Mouse (Mus musculus) small intestine, adult 2 months (tissue): ENCODE results near the gene Lamtor1. TPM values are rescaled to one million over a fixed set of nuclear protein-coding genes. Genes with fewer than 3 reads are reported as not detected.

ENCODE experiments used
- H3K27ac ChIP-seq: fragments of 200-500 bp; 2 replicates; pipeline ENCODE4 v1.5.1; 2012; ENCODE audit warnings: low read depth, low read length, control low read depth, inconsistent platforms; ENCODE audit not compliant: insufficient read depth
- H3K27me3 ChIP-seq: fragments of 200-500 bp; 2 replicates; pipeline ENCODE4 v1.6.1; 2012; ENCODE audit warnings: mild to moderate bottlenecking, moderate library complexity, low read length, inconsistent platforms; ENCODE audit not compliant: control insufficient read depth, insufficient read depth
- H3K36me3 ChIP-seq: fragments of 200-500 bp; 2 replicates; pipeline ENCODE4 v1.6.1; 2012; ENCODE audit warnings: mild to moderate bottlenecking, low read length, control low read depth, inconsistent platforms; ENCODE audit not compliant: control insufficient read depth, insufficient read depth
- H3K4me1 ChIP-seq: fragments of 200-500 bp; 2 replicates; pipeline ENCODE4 v1.6.1; 2012; ENCODE audit warnings: low read length, inconsistent platforms, mixed read lengths; ENCODE audit not compliant: control insufficient read depth, insufficient read depth, insufficient read length
- H3K4me3 ChIP-seq: fragments of 200-500 bp; 2 replicates; pipeline ENCODE4 v1.5.1; 2012; ENCODE audit warnings: low read depth, mild to moderate bottlenecking, control low read depth, inconsistent platforms, low read length, moderate library complexity
- CTCF ChIP-seq: fragments of 200-500 bp; IDR thresholded peaks from 2 replicates; pipeline ENCODE4 v1.5.1; 2012; ENCODE audit warnings: low read depth, mild to moderate bottlenecking, control low read depth, inconsistent platforms, low read length, moderate library complexity, mixed read lengths; ENCODE audit not compliant: insufficient replicate concordance, insufficient read length; ENCODE audit errors: extremely low read depth
- POLR2A ChIP-seq: fragments of 200-500 bp; IDR thresholded peaks from 2 replicates; pipeline ENCODE4 v1.6.1; 2012; ENCODE audit warnings: low read depth, mild to moderate bottlenecking, control low read depth, inconsistent platforms, low read length, moderate library complexity
- WGBS: fragments of 180-500 bp; shearing (Covaris S2); methylation state at CpG from one replicate; pipeline ENCODE4 v1.1.7; 2018; 5-methylcytosine and 5-hydroxymethylcytosine counted together
- polyA plus RNA-seq: library from polyadenylated mRNA; depleted of rRNA; stranded (reverse); fragments of >200 nt; gene quantifications from 2 replicates; pipeline ENCODE4 v1.2.3, GENCODE M21; 2012

Lamtor1 gene
- polyA plus RNA-seq, 1 experiment: 177 TPM

DNA sequence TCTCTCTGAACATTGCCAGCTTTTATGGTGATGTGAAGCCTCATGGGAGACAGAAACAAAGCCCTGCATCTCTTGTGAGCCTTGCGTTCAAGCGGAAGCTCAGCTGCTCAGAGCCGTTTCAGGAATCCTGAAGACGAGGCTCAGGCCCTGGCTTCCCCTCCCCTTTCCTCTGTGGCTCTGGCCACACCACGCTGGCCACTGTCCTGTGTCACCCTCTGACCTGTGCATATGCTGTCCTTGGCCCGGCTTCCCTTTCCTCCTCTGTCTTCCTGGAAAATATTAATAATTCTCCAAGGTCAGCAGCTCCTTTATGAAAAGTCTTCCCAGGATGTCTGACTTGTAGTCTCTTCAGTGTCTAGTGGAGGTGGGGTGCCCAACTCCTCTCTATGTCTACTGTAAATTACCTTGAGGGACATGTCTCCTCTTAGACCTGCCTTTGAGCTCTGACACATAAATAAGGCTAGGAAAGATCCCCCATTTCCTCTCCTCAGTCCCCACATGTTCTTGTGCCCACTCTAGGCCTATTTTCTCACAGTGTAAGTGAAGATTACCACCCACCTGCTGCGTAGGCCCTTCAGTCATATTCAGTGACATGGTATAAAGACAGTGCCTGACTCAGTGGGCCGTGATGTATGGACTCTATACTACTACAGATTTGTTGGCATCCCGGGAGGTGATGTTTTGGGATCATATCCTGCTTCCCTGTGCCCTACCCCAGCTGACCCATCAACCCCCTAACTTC lies 23.1 kb upstream of the Lamtor1 start:
- TF ChIP-seq CTCF (no peak), POLR2A (no peak)
- H3K27me3 ChIP-seq: no peaks in the 10 kb centered on the region
- WGBS: 80% methylated on average over 9 of the region's 9 CpGs
- no peaks in the 10 kb centered on the region for H3K4me1 ChIP-seq
- H3K27ac ChIP-seq: no peak overlapping the region
- no peak overlapping the region for H3K4me3 ChIP-seq
- no peaks in the 10 kb centered on the region for H3K36me3 ChIP-seq

DNA sequence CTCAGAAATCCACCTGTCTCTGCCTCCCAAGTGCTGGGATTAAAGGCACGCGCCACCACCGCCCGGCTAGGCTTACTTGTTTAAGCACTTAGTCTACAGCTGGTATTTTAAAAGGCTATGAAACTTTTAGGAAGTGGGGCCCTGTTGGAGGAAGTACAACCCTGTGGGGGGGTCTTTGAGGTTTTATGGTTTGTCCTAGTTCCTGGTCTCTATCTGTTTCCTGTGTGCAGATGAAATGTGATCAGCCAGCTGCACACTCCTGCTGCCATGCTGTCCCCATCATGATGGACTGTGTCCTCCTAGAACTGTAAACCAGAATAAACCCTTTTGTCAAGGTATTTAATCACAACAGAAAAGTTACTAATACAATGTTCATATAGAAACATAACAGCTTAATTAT lies 21.5 kb upstream of the Lamtor1 start:
- Histone ChIP-seq H3K36me3 (no peaks in the 10 kb centered on the region), H3K4me3 (no peak overlapping the region), H3K4me1 (no peaks in the 10 kb centered on the region), H3K27ac (no peak overlapping the region), H3K27me3 (no peaks in the 10 kb centered on the region)
- WGBS: 97% methylated on average over 4 of the region's 4 CpGs
- no peak for TF ChIP-seq POLR2A
- TF ChIP-seq CTCF: no peak

DNA sequence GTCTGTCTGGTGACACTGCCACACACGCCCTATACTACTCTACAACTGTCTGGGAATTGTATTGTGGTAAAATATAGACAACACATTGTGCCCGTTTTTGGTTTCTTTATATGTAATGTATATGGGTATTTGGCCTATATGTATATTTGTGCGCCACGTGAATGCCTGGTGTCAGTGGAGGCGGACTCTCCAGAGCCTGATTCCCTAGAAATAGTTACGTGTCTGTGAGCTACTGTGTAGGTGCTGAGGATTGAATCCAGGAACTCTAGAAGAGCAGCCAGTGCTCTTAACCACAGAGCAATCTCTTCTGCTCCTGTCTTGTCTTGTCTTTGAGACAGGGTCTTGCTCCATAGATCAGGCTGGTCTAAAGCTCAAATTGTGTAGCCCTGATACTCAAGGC lies 19.4 kb upstream of the Lamtor1 start:
- TF ChIP-seq CTCF: no peak
- TF ChIP-seq POLR2A: no peak
- 86% methylated on average over 6 of the region's 6 CpGs for whole genome bisulfite sequencing
- H3K36me3 ChIP-seq: no peaks in the 10 kb centered on the region
- no peak overlapping the region for H3K27ac ChIP-seq
- H3K4me1 ChIP-seq: no peaks in the 10 kb centered on the region
- H3K4me3 ChIP-seq: no peak overlapping the region
- no peaks in the 10 kb centered on the region for H3K27me3 ChIP-seq

DNA sequence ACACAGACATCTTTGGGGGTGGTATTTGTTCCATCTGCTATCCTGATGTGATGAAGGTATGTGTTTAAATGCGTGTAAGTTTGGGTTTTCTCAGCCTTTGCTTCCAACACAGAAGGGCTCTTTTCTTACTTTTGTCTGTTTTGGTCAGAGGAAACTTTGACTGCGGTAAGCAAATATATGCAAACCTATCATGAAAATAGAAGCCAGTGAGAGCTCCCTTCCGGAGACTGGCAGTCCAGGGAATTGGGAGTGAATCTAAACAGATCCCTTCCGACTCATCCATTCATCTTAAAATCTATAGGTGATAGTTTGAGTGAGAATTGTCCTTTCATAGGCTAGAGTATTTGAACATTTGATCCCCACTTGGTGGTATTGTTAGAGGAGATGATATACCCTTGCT lies 17.2 kb upstream of the Lamtor1 start:
- no peaks in the 10 kb centered on the region for H3K36me3 ChIP-seq
- WGBS: 84% methylated on average over 4 of the region's 4 CpGs
- no peak for TF ChIP-seq POLR2A
- TF ChIP-seq CTCF: no peak
- H3K27me3 ChIP-seq: no peaks in the 10 kb centered on the region
- no peaks in the 10 kb centered on the region for H3K4me1 ChIP-seq
- no peak overlapping the region for H3K4me3 ChIP-seq
- no peak overlapping the region for H3K27ac ChIP-seq

DNA sequence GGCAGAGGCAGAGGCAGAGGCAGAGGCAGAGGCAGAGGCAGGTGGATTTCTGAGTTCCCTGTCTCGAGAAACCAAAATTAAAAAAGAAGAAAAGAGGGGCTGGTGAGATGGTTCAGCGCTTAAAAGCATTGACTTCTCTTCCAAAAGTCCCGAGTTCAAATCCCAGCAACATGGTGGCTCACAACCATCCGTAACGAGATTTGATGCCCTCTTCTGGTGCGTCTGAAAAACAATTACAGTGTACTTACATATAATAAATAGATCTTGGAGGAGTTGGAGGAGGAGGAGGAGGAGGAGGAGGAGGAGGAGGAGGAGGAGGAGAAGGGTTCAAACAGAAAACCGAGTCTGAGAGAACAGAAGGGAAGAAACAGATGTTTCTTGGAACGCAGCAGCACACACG lies 10.0 kb upstream of the Lamtor1 start:
- Histone ChIP-seq H3K27ac (peak overlapping the region; percentile 32; the same call in 1 of the 2 replicates), H3K27me3 (no peaks in the 10 kb centered on the region), H3K36me3 (no peaks in the 10 kb centered on the region), H3K4me1 (0 out of 2 replicates have a peak, but pooled peaks cover 2% of the 10 kb centered on the region), H3K4me3 (peak overlapping the region; percentile 70)
- WGBS: 23% methylated on average over 9 of the region's 9 CpGs
- TF ChIP-seq POLR2A (no peak), CTCF (no peak)

DNA sequence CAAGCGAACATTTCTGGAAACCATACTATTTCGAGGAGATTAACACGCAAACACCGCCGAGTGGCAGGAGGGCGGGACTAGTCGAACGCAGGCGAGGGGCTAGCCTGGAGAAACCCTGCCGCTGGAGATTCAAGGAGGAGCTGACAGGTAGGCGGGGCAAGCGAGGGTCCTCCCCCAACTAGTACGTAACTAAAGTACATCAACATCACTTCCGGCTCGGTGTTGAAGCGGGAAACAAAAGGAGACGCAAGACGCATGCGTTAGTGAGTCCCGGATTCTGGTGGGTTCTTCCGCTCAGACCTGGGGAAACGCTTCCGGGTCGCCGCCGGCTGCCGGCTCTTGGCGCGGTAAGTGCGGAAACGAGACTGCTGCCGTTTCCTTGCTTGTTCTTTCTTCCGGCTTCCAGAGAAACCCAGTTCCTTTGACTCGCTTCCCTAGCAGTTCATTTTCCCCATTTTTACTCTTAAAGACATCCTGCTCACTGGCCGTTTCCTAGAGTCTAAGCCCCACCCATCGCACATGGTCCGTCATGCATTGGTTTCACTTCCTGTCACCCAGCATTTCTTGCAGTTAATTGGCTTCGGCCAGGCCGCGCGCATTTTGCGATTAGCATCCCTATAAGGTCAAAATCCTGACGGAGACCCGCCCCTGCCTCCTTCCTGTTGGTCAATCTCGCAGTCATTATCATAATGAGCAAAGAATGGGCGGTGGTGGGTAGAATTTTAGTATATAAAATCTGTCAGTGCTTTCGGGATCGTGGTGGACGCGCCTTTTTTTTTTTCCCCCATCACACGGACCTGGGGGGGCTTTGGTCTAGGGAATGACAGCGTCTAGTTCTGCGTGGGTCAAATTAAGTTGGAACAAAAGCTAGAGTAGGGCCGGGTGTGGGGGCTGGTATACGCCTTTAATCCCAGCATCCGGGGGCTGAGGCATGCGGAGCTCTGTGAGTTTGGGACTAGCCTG lies 9.3 kb upstream of the Lamtor1 start:
- Histone ChIP-seq H3K27me3 (no peaks in the 10 kb centered on the region), H3K4me1 (0 out of 2 replicates have a peak, but pooled peaks cover 2% of the 10 kb centered on the region), H3K4me3 (peak overlapping the region; percentile 70), H3K36me3 (no peaks in the 10 kb centered on the region), H3K27ac (peak overlapping the region; percentile 85)
- TF ChIP-seq POLR2A (peak; percentile 47; the same call in 1 of the 2 replicates), CTCF (no peak)
- under 1% methylated on average over 57 of the region's 57 CpGs for WGBS

DNA sequence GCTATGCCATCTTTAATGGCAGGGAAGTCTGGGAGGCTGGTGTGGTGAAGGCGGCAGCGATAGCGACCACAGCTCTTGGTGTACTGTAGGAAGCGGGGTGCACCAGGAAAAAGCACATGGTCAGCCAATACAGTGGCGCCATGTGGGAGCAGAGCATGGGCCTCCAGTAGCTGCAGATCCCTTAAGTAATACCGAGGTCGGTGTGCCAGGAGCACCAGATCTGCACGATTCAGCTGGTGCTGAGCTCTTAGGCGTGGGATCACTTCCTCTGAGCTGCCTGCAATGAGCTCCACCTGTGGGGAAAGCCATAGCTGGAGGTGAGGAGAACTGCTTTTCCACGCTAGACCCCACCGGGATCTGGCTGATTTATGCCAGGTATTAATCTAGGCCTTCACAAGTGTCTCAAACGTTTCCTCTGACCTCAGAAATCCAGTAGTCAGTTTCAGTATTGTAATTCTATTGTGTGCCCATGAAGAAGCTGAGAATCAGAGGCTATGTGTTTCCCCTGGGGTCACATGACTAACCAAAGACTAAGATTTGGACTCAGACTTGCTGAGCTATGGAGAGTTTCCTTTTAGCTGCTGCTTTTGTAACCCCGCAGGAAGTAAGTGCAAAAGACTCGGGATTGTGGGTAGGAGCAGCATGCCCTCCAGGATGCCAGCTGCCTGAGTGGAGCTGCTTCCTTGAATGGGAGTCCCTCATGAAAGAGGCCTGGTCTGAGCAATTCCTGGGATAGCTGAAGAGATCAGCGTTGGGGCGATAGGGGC lies 5.2 kb upstream of the Lamtor1 start:
- Histone ChIP-seq H3K36me3 (no peaks in the 10 kb centered on the region), H3K27me3 (no peaks in the 10 kb centered on the region), H3K4me1 (0 out of 2 replicates have a peak, but pooled peaks cover 2% of the 10 kb centered on the region), H3K27ac (no peak overlapping the region), H3K4me3 (no peak overlapping the region)
- 91% methylated on average over 16 of the region's 16 CpGs for WGBS
- no peak for TF ChIP-seq CTCF
- no peak for TF ChIP-seq POLR2A
